ENCODE assay signal across 19 mouse cellular contexts in genomic region chr3:83288118-83288840, GRCm38 (mm10).
A peak's percentile ranks its signal among the peaks of the same experiment; 100 is the strongest.
DNase-seq lines count a peak whose midpoint lies in the region; ATAC-seq lines count a peak whose summit lies in the region.
"Had no signal": no experiment of that assay in that cellular context is flagged by ENCODE, and none has a peak within 500 bp of the region (broad histone marks: within the 10 kb centered on the region; RNA-seq: fewer than 3 reads in every experiment).

No protein-coding gene starts in this region.

- no peak overlapping the region for H3K9ac ChIP-seq in kidney, embryonic 15.5 days
- H3K9ac ChIP-seq in limb, embryonic 11.5 days (ENCODE audit: low read length): no peak overlapping the region
- H3K9ac ChIP-seq: heart, embryonic 13.5 days; intestine, embryonic 15.5 days; liver, postnatal 0 days; midbrain, embryonic 15.5 days; neural tube, embryonic 12.5 days had no signal

- H3K4me1 ChIP-seq in kidney, embryonic 15.5 days: peaks cover 3% of the 10 kb centered on the region; the same call in 1 of the 2 replicates
- H3K4me1 ChIP-seq in embryonic facial prominence, embryonic 10.5 days: peaks cover 9% of the 10 kb centered on the region
- H3K4me1 ChIP-seq in limb, embryonic 11.5 days (ENCODE audit: control insufficient read depth, insufficient read depth, low read length): peaks cover 3% of the 10 kb centered on the region; the same call in 1 of the 2 replicates
- H3K4me1 ChIP-seq in heart, embryonic 10.5 days: no peaks in the 10 kb centered on the region
- H3K4me1 ChIP-seq: intestine, embryonic 15.5 days; midbrain, embryonic 15.5 days; neural tube, embryonic 12.5 days had no signal

- no peaks in the 10 kb centered on the region for H3K36me3 ChIP-seq in kidney, embryonic 15.5 days
- H3K36me3 ChIP-seq in embryonic facial prominence, embryonic 10.5 days (replicated peaks): no peaks in the 10 kb centered on the region
- no peaks in the 10 kb centered on the region for H3K36me3 ChIP-seq in limb, embryonic 11.5 days (ENCODE audit: control insufficient read depth, insufficient read depth, low read length)
- no peaks in the 10 kb centered on the region for H3K36me3 ChIP-seq in heart, embryonic 10.5 days
- H3K36me3 ChIP-seq: heart, embryonic 13.5 days; intestine, embryonic 15.5 days; midbrain, embryonic 15.5 days; neural tube, embryonic 12.5 days had no signal

- H3K27ac ChIP-seq in kidney, embryonic 15.5 days: no peak overlapping the region
- 0 out of 2 replicates have a peak overlapping the region, but pooled peaks have one; percentile 10 for H3K27ac ChIP-seq in embryonic facial prominence, embryonic 10.5 days (replicated peaks)
- H3K27ac ChIP-seq in limb, embryonic 11.5 days (replicated peaks; ENCODE audit: low read depth, low read length): no peak overlapping the region
- H3K27ac ChIP-seq in heart, embryonic 10.5 days: no peak overlapping the region
- H3K27ac ChIP-seq: heart, embryonic 13.5 days; intestine, embryonic 15.5 days; midbrain, embryonic 15.5 days; neural tube, embryonic 12.5 days had no signal

- WGBS in kidney, embryonic 15.5 days: 42% methylated on average over 6 of the region's 6 CpGs
- 56% methylated on average over 6 of the region's 6 CpGs for WGBS in embryonic facial prominence, embryonic 10.5 days
- 56% methylated on average over 6 of the region's 6 CpGs for WGBS in limb, embryonic 11.5 days
- 73% methylated on average over 6 of the region's 6 CpGs for WGBS in heart, embryonic 10.5 days

- H3K27me3 ChIP-seq in kidney, embryonic 15.5 days: peaks cover 6% of the 10 kb centered on the region; the same call in 1 of the 2 replicates
- H3K27me3 ChIP-seq in embryonic facial prominence, embryonic 10.5 days (replicated peaks; ENCODE audit: low read depth, poor library complexity, severe bottlenecking): 0 out of 2 replicates have a peak, but pooled peaks cover 4% of the 10 kb centered on the region
- no peaks in the 10 kb centered on the region for H3K27me3 ChIP-seq in limb, embryonic 11.5 days (ENCODE audit: control insufficient read depth, insufficient read depth, low read length)
- H3K27me3 ChIP-seq in heart, embryonic 10.5 days (ENCODE audit: insufficient read depth, poor library complexity, severe bottlenecking): no peaks in the 10 kb centered on the region
- H3K27me3 ChIP-seq: intestine, embryonic 15.5 days; midbrain, embryonic 15.5 days; neural tube, embryonic 12.5 days had no signal

- DNase-seq in kidney, postnatal 36 days: no peak
- peak; percentile 65 for DNase-seq in NIH3T3 (ENCODE audit: low read depth)
- DNase-seq in embryonic facial prominence, embryonic 10.5 days (ENCODE audit: low spot score): peak; percentile 51
- DNase-seq in limb, embryonic 11.5 days (ENCODE audit: low spot score): no peak
- DNase-seq in left cerebral cortex, postnatal 10 days (ENCODE audit: extremely low spot score in 1 of 2, low spot score in 2 of 2): no peak
- no peak for DNase-seq in heart, embryonic 10.5 days (ENCODE audit: low spot score)
- no peak for DNase-seq in gastrocnemius, postnatal 14 days
- DNase-seq: adrenal gland, postnatal 10 days; cerebellum, adult 18-20 months; gastrocnemius, postnatal 25 days; liver, postnatal 0 days; lung, postnatal 36 days; right cerebral cortex, postnatal 4 days had no signal

- intact Hi-C loops in left cerebral cortex, postnatal 10 days (cut with DNase I): loop anchor here (5.0 to 10.0 kb wide), 2 partner anchors 474 to 607 kb away; no protein-coding TSS in a partner anchor
- intact Hi-C loops in gastrocnemius, postnatal 14 days (cut with DNase I; ENCODE audit: low total_unique reads): loop anchor here (5.0 kb wide), 1 partner anchor 479 kb away; the partner anchor contains the start of gene Sfrp2

- H3K4me3 ChIP-seq in kidney, embryonic 15.5 days (replicated peaks): no peak overlapping the region
- no peak overlapping the region for H3K4me3 ChIP-seq in embryonic facial prominence, embryonic 10.5 days
- H3K4me3 ChIP-seq in limb, embryonic 11.5 days (ENCODE audit: low read depth, low read length): no peak overlapping the region
- H3K4me3 ChIP-seq in heart, embryonic 10.5 days: no peak overlapping the region
- H3K4me3 ChIP-seq: heart, embryonic 13.5 days; intestine, embryonic 15.5 days; midbrain, embryonic 15.5 days; neural tube, embryonic 12.5 days had no signal

- H3K9me3 ChIP-seq in kidney, embryonic 15.5 days (replicated peaks): no peaks in the 10 kb centered on the region
- no peaks in the 10 kb centered on the region for H3K9me3 ChIP-seq in embryonic facial prominence, embryonic 10.5 days
- no peaks in the 10 kb centered on the region for H3K9me3 ChIP-seq in limb, embryonic 11.5 days (ENCODE audit: control insufficient read depth, low read length)
- no peaks in the 10 kb centered on the region for H3K9me3 ChIP-seq in heart, embryonic 10.5 days
- H3K9me3 ChIP-seq: heart, embryonic 13.5 days; intestine, embryonic 15.5 days; midbrain, embryonic 15.5 days; neural tube, embryonic 12.5 days had no signal

- ATAC-seq in kidney, embryonic 15.5 days (replicated peaks; ENCODE audit: low FRiP score): peak; percentile 73; the same call in 1 of the 2 replicates
- 0 out of 2 replicates have a peak, but pooled peaks have one; percentile 35 for ATAC-seq in limb, embryonic 11.5 days (ENCODE audit: insufficient number of reproducible peaks, low FRiP score, low TSS enrichment, low read depth)
- ATAC-seq: forebrain, embryonic 16.5 days; intestine, embryonic 15.5 days; liver, postnatal 0 days; midbrain, embryonic 15.5 days had no signal

- H3K4me2 ChIP-seq in kidney, embryonic 15.5 days: no peak overlapping the region
- H3K4me2 ChIP-seq in limb, embryonic 11.5 days (ENCODE audit: low read depth, severe bottlenecking): no peak overlapping the region
- H3K4me2 ChIP-seq: heart, embryonic 13.5 days; intestine, embryonic 15.5 days; midbrain, embryonic 15.5 days; neural tube, embryonic 12.5 days had no signal

Comparison
In these comparisons a context has a peak if more than half of its experiments do, and no peak if none do; other contexts are left out.
1. DNase-seq: peak in NIH3T3 (single experiment) and embryonic facial prominence, embryonic 10.5 days (single experiment); none in kidney, postnatal 36 days (0 of 2), limb, embryonic 11.5 days (single experiment), left cerebral cortex, postnatal 10 days (0 of 2), heart, embryonic 10.5 days (single experiment) and gastrocnemius, postnatal 14 days (single experiment).